Mouse (Mus musculus) olfactory bulb, adult 2 months (tissue): ENCODE results near the gene Hist1h4b.

Experiments
- CTCF ChIP-seq: fragments of 200-500 bp; IDR thresholded peaks from 2 replicates; pipeline ENCODE4 v1.5.1; 2012; ENCODE audit warnings: low read depth, mild to moderate bottlenecking, low read length, moderate library complexity; ENCODE audit not compliant: insufficient read depth
- POLR2A ChIP-seq: fragments of 200-500 bp; IDR thresholded peaks from 2 replicates; pipeline ENCODE4 v1.6.1; 2012; ENCODE audit warnings: mild to moderate bottlenecking, low read depth, low read length, moderate library complexity; ENCODE audit not compliant: insufficient read depth

GRCm38 (mm10) chr13:23740910-23741309 is 15.9 kb upstream of the Hist1h4b start:
- TF ChIP-seq CTCF (no peak), POLR2A (no peak)
